ENCODE assay signal across 8 mouse cellular contexts in genomic region chrX:152232781-152233763, GRCm38 (mm10). TPM values are rescaled to one million over a fixed set of nuclear protein-coding genes. Genes with fewer than 3 reads are reported as not detected.
DNase-seq lines count a peak whose midpoint lies in the region; ATAC-seq and TF ChIP-seq lines count a peak whose summit lies in the region.

Gene Kdm5c, plus strand, starts transcription at chrX:152233020.

- peak; percentile 97 for DNase-seq in c-Kit-positive CD71-positive TER-119-positive erythroid progenitor cells, embryonic 14.5 days (ENCODE audit: low spot score)
- peak; percentile 96 for DNase-seq in heart, postnatal 0 days (ENCODE audit: low spot score)
- DNase-seq in kidney, postnatal 4 days: peak; percentile 93 to 99

- peak; percentile 98 for ATAC-seq in forebrain, embryonic 12.5 days (ENCODE audit: low FRiP score)
- peak; percentile 99 for ATAC-seq in heart, postnatal 0 days (ENCODE audit: insufficient read depth, low read depth)
- ATAC-seq in liver, embryonic 16.5 days (ENCODE audit: low read depth): peak; percentile 99
- ATAC-seq in neural tube, embryonic 13.5 days (ENCODE audit: low read depth): peak; percentile 99

- peaks cover 20% of the 10 kb centered on the region for H3K4me1 ChIP-seq in E14TG2a.4 (replicated peaks; ENCODE audit: low read depth, low read length)
- peaks cover 18% of the 10 kb centered on the region for H3K4me1 ChIP-seq in forebrain, embryonic 12.5 days
- peaks cover 9% of the 10 kb centered on the region; the same call in 1 of the 2 replicates for H3K4me1 ChIP-seq in heart, postnatal 0 days (ENCODE audit: control insufficient read depth, insufficient read depth)
- peaks cover 19% of the 10 kb centered on the region for H3K4me1 ChIP-seq in liver, embryonic 16.5 days (ENCODE audit: control insufficient read depth, low read depth, low read length)
- H3K4me1 ChIP-seq in neural tube, embryonic 13.5 days (replicated peaks): peaks cover 26% of the 10 kb centered on the region
- no peaks in the 10 kb centered on the region; the same call in 1 of the 2 replicates for H3K4me1 ChIP-seq in testis, adult 2 months (ENCODE audit: control insufficient read depth, insufficient read depth, low read length)

- TF ChIP-seq POLR2A in testis, adult 2 months (IDR thresholded peaks at IDR 0.05; ENCODE audit: control insufficient read depth, low read depth, low read length): peak; percentile 71; the same call in 1 of the 2 replicates

- no peaks in the 10 kb centered on the region for H3K9me3 ChIP-seq in E14TG2a.4 (ENCODE audit: low read length)
- H3K9me3 ChIP-seq in forebrain, embryonic 12.5 days: no peaks in the 10 kb centered on the region
- H3K9me3 ChIP-seq in heart, postnatal 0 days (replicated peaks; ENCODE audit: control insufficient read depth, low read length): no peaks in the 10 kb centered on the region
- H3K9me3 ChIP-seq in liver, embryonic 16.5 days (replicated peaks; ENCODE audit: control insufficient read depth, low read length): no peaks in the 10 kb centered on the region
- no peaks in the 10 kb centered on the region for H3K9me3 ChIP-seq in neural tube, embryonic 13.5 days

- under 1% methylated on average over 69 of the region's 69 CpGs for WGBS in forebrain, embryonic 12.5 days
- WGBS in heart, postnatal 0 days: under 1% methylated on average over 68 of the region's 69 CpGs
- WGBS in liver, embryonic 16.5 days (ENCODE audit: insufficient replicate concordance): under 1% methylated on average over 69 of the region's 69 CpGs
- under 1% methylated on average over 64 of the region's 69 CpGs for WGBS in neural tube, embryonic 13.5 days

- H3K9ac ChIP-seq in forebrain, embryonic 12.5 days: peak within 1 kb of the TSS; percentile 85
- H3K9ac ChIP-seq in heart, postnatal 0 days (replicated peaks; ENCODE audit: low read depth, low read length): peak within 1 kb of the TSS; percentile 98
- H3K9ac ChIP-seq in liver, embryonic 16.5 days (ENCODE audit: low read depth, low read length): peak within 1 kb of the TSS; percentile 97
- peak within 1 kb of the TSS; percentile 91 for H3K9ac ChIP-seq in neural tube, embryonic 13.5 days

- H3K27me3 ChIP-seq in E14TG2a.4 (ENCODE audit: insufficient read depth, low read length): no peaks in the 10 kb centered on the region
- H3K27me3 ChIP-seq in forebrain, embryonic 12.5 days: peaks cover 5% of the 10 kb centered on the region
- no peaks in the 10 kb centered on the region for H3K27me3 ChIP-seq in heart, postnatal 0 days (ENCODE audit: control insufficient read depth, insufficient read depth, low read length)
- no peaks in the 10 kb centered on the region for H3K27me3 ChIP-seq in liver, embryonic 16.5 days (ENCODE audit: control insufficient read depth, insufficient read depth, low read depth, low read length)
- H3K27me3 ChIP-seq in neural tube, embryonic 13.5 days: peaks cover 15% of the 10 kb centered on the region
- H3K27me3 ChIP-seq in testis, adult 2 months (ENCODE audit: control insufficient read depth, insufficient read depth, low read length): no peaks in the 10 kb centered on the region

- H3K4me3 ChIP-seq in E14TG2a.4 (replicated peaks; ENCODE audit: low read length): peak within 1 kb of the TSS; percentile 94
- peak within 1 kb of the TSS; percentile 82 for H3K4me3 ChIP-seq in forebrain, embryonic 12.5 days (replicated peaks)
- H3K4me3 ChIP-seq in heart, postnatal 0 days (ENCODE audit: low read depth, low read length): peak within 1 kb of the TSS; percentile 99
- H3K4me3 ChIP-seq in liver, embryonic 16.5 days (ENCODE audit: low read depth, low read length): peak within 1 kb of the TSS; percentile 97
- peak within 1 kb of the TSS; percentile 90 for H3K4me3 ChIP-seq in neural tube, embryonic 13.5 days
- H3K4me3 ChIP-seq in testis, adult 2 months (ENCODE audit: control insufficient read depth, low read depth, low read length): peak within 1 kb of the TSS; percentile 97

- H3K4me2 ChIP-seq in forebrain, embryonic 12.5 days: peak within 1 kb of the TSS; percentile 75
- peak within 1 kb of the TSS; percentile 76 for H3K4me2 ChIP-seq in heart, postnatal 0 days (ENCODE audit: low read depth, low read length)
- peak within 1 kb of the TSS; percentile 64 for H3K4me2 ChIP-seq in liver, embryonic 16.5 days (ENCODE audit: low read depth, low read length)
- H3K4me2 ChIP-seq in neural tube, embryonic 13.5 days: peak within 1 kb of the TSS; percentile 87

- TF ChIP-seq CTCF in E14TG2a.4 (conservative IDR thresholded peaks at IDR 0.05; ENCODE audit: low read length): no peak
- no peak for TF ChIP-seq CTCF in heart, postnatal 0 days (IDR thresholded peaks at IDR 0.05; ENCODE audit: low read depth)
- TF ChIP-seq CTCF in testis, adult 2 months (IDR thresholded peaks at IDR 0.05; ENCODE audit: control insufficient read depth, insufficient read depth, insufficient replicate concordance, low read depth, low read length): no peak

- no peak for TF ChIP-seq EP300 in heart, postnatal 0 days (IDR thresholded peaks at IDR 0.05; ENCODE audit: low read depth)

- peaks cover 31% of the 10 kb centered on the region for H3K36me3 ChIP-seq in E14TG2a.4 (ENCODE audit: insufficient read depth, low read length)
- peaks cover 5% of the 10 kb centered on the region for H3K36me3 ChIP-seq in forebrain, embryonic 12.5 days (replicated peaks)
- H3K36me3 ChIP-seq in heart, postnatal 0 days (replicated peaks; ENCODE audit: control insufficient read depth, insufficient read depth, low read length): peaks cover 6% of the 10 kb centered on the region
- H3K36me3 ChIP-seq in liver, embryonic 16.5 days (ENCODE audit: control insufficient read depth, insufficient read depth): peaks cover 6% of the 10 kb centered on the region
- peaks cover 12% of the 10 kb centered on the region; the same call in 1 of the 2 replicates for H3K36me3 ChIP-seq in neural tube, embryonic 13.5 days
- no peaks in the 10 kb centered on the region for H3K36me3 ChIP-seq in testis, adult 2 months (ENCODE audit: control insufficient read depth, insufficient read depth, low read length)

- H3K27ac ChIP-seq in forebrain, embryonic 12.5 days: peak within 1 kb of the TSS; percentile 61
- peak within 1 kb of the TSS; percentile 89 for H3K27ac ChIP-seq in heart, postnatal 0 days (ENCODE audit: low read depth)
- peak within 1 kb of the TSS; percentile 84 for H3K27ac ChIP-seq in liver, embryonic 16.5 days (ENCODE audit: low read length)
- peak within 1 kb of the TSS; percentile 81 for H3K27ac ChIP-seq in neural tube, embryonic 13.5 days (replicated peaks)
- H3K27ac ChIP-seq in testis, adult 2 months (ENCODE audit: control insufficient read depth, insufficient read depth, low read depth, low read length): peak within 1 kb of the TSS; percentile 98

RNA-seq across cellular contexts. Expression of gene Kdm5c, which starts in this region (rescaled TPM):
- polyA plus RNA-seq in forebrain, embryonic 12.5 days (2016; fragmentation: Nextera tagmentation; extraction: Ambion mirVana): 56.4 and 62.4 TPM in 2 replicates
- total RNA-seq in heart, postnatal 0 days (2014; rRNA removed; ENCODE audit: low replicate concordance): 42.3 and 45.7 TPM in 2 replicates
- polyA plus RNA-seq in heart, postnatal 0 days (2015; fragmentation: Nextera tagmentation; extraction: Ambion mirVana): 16.6 and 17.6 TPM in 2 replicates
- 22.2 and 28.1 TPM in 2 replicates for polyA plus RNA-seq in liver, embryonic 16.5 days (2015; fragmentation: Nextera tagmentation; extraction: Ambion mirVana)
- polyA plus RNA-seq in neural tube, embryonic 13.5 days (2015; fragmentation: Nextera tagmentation; extraction: Ambion mirVana): 31.8 and 39.9 TPM in 2 replicates
- polyA plus RNA-seq in testis, adult 2 months (2012; rRNA removed): 5.0 and 6.3 TPM in 2 replicates

Comparison
In these comparisons a context has a peak if more than half of its experiments do, and no peak if none do; other contexts are left out.
1. Peak in every context shown above with its lines: DNase-seq, ATAC-seq, H3K4me3 ChIP-seq and H3K27ac ChIP-seq.